Mouse (Mus musculus) CH12.LX (cell line): ENCODE data around the gene Tnfsf8. TPM values are rescaled to one million over a fixed set of nuclear protein-coding genes. Genes with fewer than 3 reads are reported as not detected.

Experiments
- DNase-seq: peaks from one replicate; pipeline ENCODE4 v3.0.0-alpha.2; 2013; ENCODE audit errors: extremely low read depth
- H3K27ac ChIP-seq: 2 replicates; pipeline ENCODE4 v1.5.1; 2012; ENCODE audit warnings: low read depth, mild to moderate bottlenecking, control low read depth, moderate library complexity; ENCODE audit not compliant: insufficient read depth
- H3K27me3 ChIP-seq: replicated peaks from 2 replicates; pipeline ENCODE3; 2012; ENCODE audit warnings: inconsistent platforms
- H3K36me3 ChIP-seq, 2 experiments: replicated peaks in 1 of 2; 2 replicates each; pipeline versions ENCODE3 to v1.6.1; 2012; ENCODE audit warnings: inconsistent platforms in 1 of 2, low read length in 1 of 2, mild to moderate bottlenecking in 1 of 2, mixed read lengths in 1 of 2, moderate library complexity in 1 of 2; ENCODE audit not compliant: control insufficient read depth in 1 of 2, insufficient read depth in 1 of 2
- H3K4me1 ChIP-seq, 2 experiments: 2 replicates each; pipeline ENCODE4 v1.6.1; 2012; ENCODE audit warnings: inconsistent platforms in 1 of 2, moderate library complexity in 1 of 2; ENCODE audit not compliant: insufficient read depth in 2 of 2, control insufficient read depth in 1 of 2
- H3K4me2 ChIP-seq: 2 replicates; pipeline ENCODE4 v1.6.1; 2012; ENCODE audit warnings: low read depth, mild to moderate bottlenecking, control low read depth; ENCODE audit not compliant: poor library complexity, insufficient read depth, severe bottlenecking
- H3K4me3 ChIP-seq, 3 experiments: fragments of 150-350 bp in 1 of 3; sonication (generic) in 1 of 3; replicated peaks in 1 of 3; 2 replicates each; pipeline versions ENCODE3 to v1.5.1; 2011 to 2012; ENCODE audit warnings: low read depth in 2 of 3, low read length in 2 of 3, mild to moderate bottlenecking in 2 of 3, moderate library complexity in 2 of 3, control low read depth in 1 of 3, improper control_type of control experiment in 1 of 3, inconsistent platforms in 1 of 3, mixed read lengths in 1 of 3; ENCODE audit not compliant: poor library complexity in 1 of 3
- H3K79me2 ChIP-seq: replicated peaks from 2 replicates; pipeline ENCODE4 v1.6.1; 2012; ENCODE audit warnings: mild to moderate bottlenecking, moderate library complexity; ENCODE audit not compliant: control insufficient read depth, poor library complexity, insufficient read depth, severe bottlenecking; ENCODE audit errors: extremely low read depth
- H3K9ac ChIP-seq: 2 replicates; pipeline ENCODE4 v1.6.1; 2012; ENCODE audit warnings: low read depth, mild to moderate bottlenecking, control low read depth, moderate library complexity; ENCODE audit not compliant: insufficient read depth
- H3K9me3 ChIP-seq: replicated peaks from 2 replicates; pipeline ENCODE3; 2012; ENCODE audit warnings: low read length, inconsistent platforms, mixed read lengths
- BHLHE40 ChIP-seq: IDR thresholded peaks from 2 replicates; pipeline ENCODE4 v1.6.1; 2011; ENCODE audit warnings: mild to moderate bottlenecking, low read depth, low read length, improper control_type of control experiment
- CHD1 ChIP-seq: IDR thresholded peaks from 2 replicates; pipeline ENCODE4 v1.6.1; 2012; ENCODE audit warnings: low read depth, low read length, improper control_type of control experiment, inconsistent platforms
- CHD2 ChIP-seq: IDR thresholded peaks from 2 replicates; pipeline ENCODE4 v1.6.1; 2011; ENCODE audit warnings: low read length, improper control_type of control experiment
- CTCF ChIP-seq, 2 experiments: IDR thresholded peaks in 1 of 2; conservative IDR thresholded peaks in 1 of 2; 2 replicates each; pipeline ENCODE4 v1.5.1; 2011 to 2012; ENCODE audit warnings: low read depth in 2 of 2, low read length in 2 of 2, improper control_type of control experiment in 1 of 2, inconsistent platforms in 1 of 2, mild to moderate bottlenecking in 1 of 2, moderate library complexity in 1 of 2
- ELF1 ChIP-seq: IDR thresholded peaks from 2 replicates; pipeline ENCODE4 v1.6.1; 2014; ENCODE audit warnings: low read depth, mild to moderate bottlenecking, inconsistent platforms, low read length, improper control_type of control experiment
- EP300 ChIP-seq: IDR thresholded peaks from 2 replicates; pipeline ENCODE4 v1.6.1; 2011; ENCODE audit warnings: low read length, improper control_type of control experiment
- ETS1 ChIP-seq: conservative IDR thresholded peaks from 2 replicates; pipeline ENCODE4 v1.6.1; 2012; ENCODE audit warnings: low read depth, mild to moderate bottlenecking, inconsistent platforms, low read length, improper control_type of control experiment, moderate library complexity
- GABPA ChIP-seq: IDR thresholded peaks from 2 replicates; pipeline ENCODE4 v1.6.1; 2012; ENCODE audit warnings: low read depth, low read length, improper control_type of control experiment, inconsistent platforms; ENCODE audit not compliant: insufficient replicate concordance
- HCFC1 ChIP-seq: IDR thresholded peaks from 2 replicates; pipeline ENCODE4 v1.6.1; 2012; ENCODE audit warnings: low read depth, mild to moderate bottlenecking, inconsistent platforms, low read length, improper control_type of control experiment
- IRF4 ChIP-seq: IDR thresholded peaks from 2 replicates; pipeline ENCODE4 v1.6.1; 2014; ENCODE audit warnings: low read depth, mild to moderate bottlenecking, inconsistent platforms, low read length, improper control_type of control experiment
- KAT2A ChIP-seq: IDR thresholded peaks from 2 replicates; pipeline ENCODE4 v1.6.1; 2012; ENCODE audit warnings: low read length, improper control_type of control experiment, inconsistent platforms; ENCODE audit not compliant: insufficient replicate concordance
- MAFK ChIP-seq: IDR thresholded peaks from 2 replicates; pipeline ENCODE4 v1.6.1; 2011; ENCODE audit warnings: low read length, improper control_type of control experiment; ENCODE audit not compliant: insufficient replicate concordance
- MAZ ChIP-seq: IDR thresholded peaks from 2 replicates; pipeline ENCODE4 v1.6.1; 2012; ENCODE audit warnings: low read depth, mild to moderate bottlenecking, inconsistent platforms, low read length, improper control_type of control experiment, moderate library complexity
- MEF2A ChIP-seq: IDR thresholded peaks from 2 replicates; pipeline ENCODE4 v1.6.1; 2014; ENCODE audit warnings: low read depth, mild to moderate bottlenecking, inconsistent platforms, low read length, improper control_type of control experiment, borderline replicate concordance
- MYC ChIP-seq: IDR thresholded peaks from 2 replicates; pipeline ENCODE4 v1.6.1; 2011; ENCODE audit warnings: low read depth, mild to moderate bottlenecking, improper control_type of control experiment, low read length
- NELFE ChIP-seq: IDR thresholded peaks from 2 replicates; pipeline ENCODE4 v1.6.1; 2011; ENCODE audit warnings: low read depth, low read length, improper control_type of control experiment
- RCOR1 ChIP-seq: conservative IDR thresholded peaks from 2 replicates; pipeline ENCODE4 v1.6.1; 2012; ENCODE audit warnings: low read depth, mild to moderate bottlenecking, inconsistent platforms, low read length, improper control_type of control experiment
- SIN3A ChIP-seq: IDR thresholded peaks from 2 replicates; pipeline ENCODE4 v1.6.1; 2012; ENCODE audit warnings: low read length, improper control_type of control experiment, inconsistent platforms
- SMC3 ChIP-seq: IDR thresholded peaks from 2 replicates; pipeline ENCODE4 v1.6.1; 2011; ENCODE audit warnings: low read depth, low read length, improper control_type of control experiment
- TBP ChIP-seq: conservative IDR thresholded peaks from 2 replicates; pipeline ENCODE4 v1.6.1; 2011; ENCODE audit warnings: low read depth, low read length, improper control_type of control experiment
- TCF12 ChIP-seq: IDR thresholded peaks from 2 replicates; pipeline ENCODE4 v1.6.1; 2014; ENCODE audit warnings: low read depth, mild to moderate bottlenecking, inconsistent platforms, low read length, improper control_type of control experiment
- UBTF ChIP-seq: IDR thresholded peaks from 2 replicates; pipeline ENCODE4 v1.6.1; 2012; ENCODE audit warnings: low read depth, mild to moderate bottlenecking, inconsistent platforms, low read length, improper control_type of control experiment, moderate library complexity
- USF1 ChIP-seq: IDR thresholded peaks from 2 replicates; pipeline ENCODE4 v1.6.1; 2014; ENCODE audit warnings: low read depth, mild to moderate bottlenecking, inconsistent platforms, low read length, improper control_type of control experiment
- USF2 ChIP-seq: conservative IDR thresholded peaks from 2 replicates; pipeline ENCODE4 v1.6.1; 2011; ENCODE audit warnings: low read depth, low read length, improper control_type of control experiment
- ZC3H11A ChIP-seq: IDR thresholded peaks from 2 replicates; pipeline ENCODE4 v1.6.1; 2012; ENCODE audit warnings: low read depth, mild to moderate bottlenecking, inconsistent platforms, low read length, improper control_type of control experiment
- ZKSCAN1 ChIP-seq: IDR thresholded peaks from 2 replicates; pipeline ENCODE4 v1.6.1; 2012; ENCODE audit warnings: low read depth, inconsistent platforms, low read length, improper control_type of control experiment, borderline replicate concordance
- ZMIZ1 ChIP-seq: IDR thresholded peaks from 2 replicates; pipeline ENCODE4 v1.6.1; 2012; ENCODE audit warnings: low read depth, mild to moderate bottlenecking, inconsistent platforms, low read length, improper control_type of control experiment
- ZNF384 ChIP-seq: IDR thresholded peaks from 2 replicates; pipeline ENCODE4 v1.6.1; 2012; ENCODE audit warnings: low read depth, low read length, improper control_type of control experiment, inconsistent platforms
- dilution Hi-C: fragments of 300-500 bp; cut with MboI; formaldehyde crosslinking; loops from 2 replicates; pipeline ENCODE4 v1.14.3; 2020; ENCODE audit warnings: low sequenced_read_pairs; ENCODE audit not compliant: extremely low pct_unique_long_range_greater_than_20kb, extremely low pct_ligation_motif_present
- in situ Hi-C: fragments of 300-500 bp; cut with MboI; formaldehyde crosslinking; loops from 3 replicates; pipeline ENCODE4 v1.14.3; 2019; ENCODE audit warnings: low sequenced_read_pairs, low pct_ligation_motif_present, low pct_unique_long_range_greater_than_20kb, mixed read lengths
- polyA plus RNA-seq: library from polyadenylated mRNA; unstranded; fragments of >175 nt; gene quantifications from 2 replicates; pipeline ENCODE4 v1.2.1, GENCODE M21; 2012; ENCODE audit warnings: low read depth; ENCODE audit not compliant: insufficient read length
- total RNA-seq, 2 experiments: library from RNA; depleted of rRNA; stranded (reverse); fragments of 300-350 nt in 1 of 2; fragments of >200 nt in 1 of 2; gene quantifications; 2 replicates each; pipeline ENCODE4 v1.2.3; 2012 to 2014

Gene Tnfsf8
- total and polyA plus RNA-seq, 3 experiments = 19.4 to 67.9 (median 22.8) TPM

DNA sequence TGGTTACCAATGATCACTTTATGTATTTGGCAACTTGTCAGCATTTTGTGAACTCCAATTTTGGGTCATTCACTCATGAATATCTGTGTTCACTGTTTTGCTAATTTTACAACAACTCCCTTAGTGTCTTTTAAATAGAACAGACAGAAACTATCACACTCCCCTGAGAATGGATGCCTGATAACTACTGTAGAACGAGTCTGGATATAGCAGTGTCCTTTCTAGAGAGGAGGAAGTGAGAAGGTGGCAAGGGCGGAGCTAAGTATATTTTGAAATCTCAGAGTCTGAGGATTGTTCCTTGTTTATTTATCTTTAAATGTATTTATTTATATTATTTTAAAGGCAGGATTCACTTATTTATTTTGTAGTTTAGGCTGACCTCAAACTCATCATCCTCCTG lies 7.6 kb upstream of the Tnfsf8 start (continued):
- no peak for TF ChIP-seq ZMIZ1
- TF ChIP-seq SMC3 = no peak
- no peak for TF ChIP-seq UBTF
- no peak for TF ChIP-seq ELF1
- no peak for TF ChIP-seq ZNF384
- no peak for TF ChIP-seq CHD2
- no peak for TF ChIP-seq RCOR1
- TF ChIP-seq MYC = peak; percentile 32; the same call in 1 of the 2 replicates
- peak; percentile 59 for TF ChIP-seq EP300
- TF ChIP-seq CTCF (conservative IDR thresholded peaks at IDR 0.05 in 1 of 2, IDR thresholded peaks at IDR 0.05 in 1 of 2; ENCODE audit: low read depth in 2 of 2, low read length in 2 of 2) = no peak
- no peak for TF ChIP-seq BHLHE40
- no peak for TF ChIP-seq ZC3H11A
- TF ChIP-seq CHD1 = 0 out of 2 replicates have a peak, but pooled peaks have one; percentile 1
- TF ChIP-seq, all 38 proteins: peak for 7

DNA sequence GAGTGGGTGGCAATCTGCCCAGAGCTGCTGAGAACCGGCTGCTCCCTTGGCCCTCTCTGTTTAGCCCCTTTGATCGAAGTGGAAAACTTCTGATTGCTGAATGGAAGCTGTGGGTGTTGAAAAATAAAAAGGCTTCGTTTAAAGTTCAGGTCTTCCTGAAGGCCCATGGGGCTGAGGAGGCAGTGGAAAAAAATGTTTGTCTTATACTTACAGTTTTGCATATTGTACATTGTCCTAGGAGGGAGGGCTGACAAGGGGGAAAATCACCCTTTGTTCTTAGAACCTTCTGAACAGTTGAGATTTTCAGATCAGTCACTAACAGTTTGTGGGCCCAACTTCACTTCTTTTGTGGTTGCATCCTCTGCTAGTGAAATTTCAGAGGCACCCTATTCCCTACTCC lies 1.8 kb upstream of the Tnfsf8 start:
- in situ Hi-C loops = loop anchor here (5.0 to 10.0 kb wide), 2 partner anchors 64 to 458 kb away; partner anchors contain the start of gene Akna
- peaks cover 29% of the 10 kb centered on the region for H3K79me2 ChIP-seq
- dilution Hi-C loops = no loop called here
- peak overlapping the region; percentile 88 for H3K4me2 ChIP-seq
- DNase-seq = no peak
- peak overlapping the region; percentile 93 for H3K27ac ChIP-seq
- peak overlapping the region in 2 of 3 experiments; percentile 28 to 71 for H3K4me3 ChIP-seq
- peaks cover 0 to 4% of the 10 kb centered on the region in 2 experiments for H3K36me3 ChIP-seq
- H3K9ac ChIP-seq = peak overlapping the region; percentile 97
- H3K4me1 ChIP-seq = peaks cover 13 to 41% of the 10 kb centered on the region in 2 experiments
- TF ChIP-seq ZNF384 (no peak), SIN3A (no peak), ZKSCAN1 (no peak), TBP (no peak), CTCF (conservative IDR thresholded peaks at IDR 0.05 in 1 of 2, IDR thresholded peaks at IDR 0.05 in 1 of 2; ENCODE audit: low read depth in 2 of 2, low read length in 2 of 2) (no peak), IRF4 (no peak; the same call in 1 of the 2 replicates), MEF2A (peak; percentile 60; the same call in 1 of the 2 replicates), TCF12 (peak; percentile 44; the same call in 1 of the 2 replicates), NELFE (no peak), CHD1 (peak; percentile 29; the same call in 1 of the 2 replicates), MAZ (no peak), USF1 (no peak), MYC (0 out of 2 replicates have a peak, but pooled peaks have one; percentile 16), ZMIZ1 (no peak), GABPA (no peak), SMC3 (no peak), MAFK (no peak), KAT2A (no peak), EP300 (peak; percentile 64), ELF1 (0 out of 2 replicates have a peak, but pooled peaks have one; percentile 13), USF2 (no peak), ETS1 (peak; percentile 56), HCFC1 (no peak), BHLHE40 (0 out of 2 replicates have a peak, but pooled peaks have one; percentile 24)
- H3K9me3 ChIP-seq = no peaks in the 10 kb centered on the region
- H3K27me3 ChIP-seq = no peaks in the 10 kb centered on the region
